Mouse (Mus musculus) heart, adult 2 months (tissue): Measurements from ENCODE around the gene Tubb5. TPM values are rescaled to one million over a fixed set of nuclear protein-coding genes. Genes with fewer than 3 reads are reported as not detected.
A peak's percentile ranks its signal among the peaks of the same experiment; 100 is the strongest.

Experiments used
- DNase-seq, 2 experiments: peaks; one replicate each; pipeline ENCODE4 v3.0.0; 2021
- H3K27ac ChIP-seq: fragments of 200-600 bp; 2 replicates; pipeline ENCODE4 v1.8.1; 2022
- H3K27me3 ChIP-seq: fragments of 200-500 bp; 2 replicates; pipeline ENCODE4 v1.6.1; 2012; ENCODE audit warnings: mild to moderate bottlenecking, low read length, inconsistent platforms, mixed read lengths; ENCODE audit not compliant: control insufficient read depth, insufficient read depth
- H3K36me3 ChIP-seq: fragments of 200-500 bp; 2 replicates; pipeline ENCODE4 v1.6.1; 2012; ENCODE audit warnings: low read length, inconsistent platforms; ENCODE audit not compliant: control insufficient read depth, insufficient read depth
- H3K4me1 ChIP-seq: fragments of 200-500 bp; 2 replicates; pipeline ENCODE4 v1.6.1; 2011; ENCODE audit warnings: low read length; ENCODE audit not compliant: control insufficient read depth, insufficient read depth
- H3K4me3 ChIP-seq: fragments of 200-600 bp; 2 replicates; pipeline ENCODE4 v1.8.1; 2022
- H3K79me2 ChIP-seq: fragments of 200-500 bp; replicated peaks from 2 replicates; pipeline ENCODE4 v1.6.1; 2012; ENCODE audit warnings: mild to moderate bottlenecking, inconsistent platforms, low read length, moderate library complexity, mixed read lengths; ENCODE audit not compliant: control insufficient read depth, insufficient read depth
- H3K9ac ChIP-seq: fragments of 200-500 bp; 2 replicates; pipeline ENCODE4 v1.6.1; 2012; ENCODE audit warnings: low read depth, mild to moderate bottlenecking, control low read depth, inconsistent platforms, low read length, mixed read lengths
- CTCF ChIP-seq: fragments of 200-600 bp; IDR thresholded peaks from 2 replicates; pipeline ENCODE4 v1.8.1; 2022; ENCODE audit warnings: antibody characterized with exemption, mild to moderate bottlenecking, moderate library complexity
- EP300 ChIP-seq: fragments of 200-500 bp; IDR thresholded peaks from 2 replicates; pipeline ENCODE4 v1.6.1; 2011; ENCODE audit warnings: low read depth, low read length, control low read depth; ENCODE audit not compliant: insufficient read depth
- POLR2A ChIP-seq: fragments of 200-500 bp; IDR thresholded peaks from 2 replicates; pipeline ENCODE4 v1.6.1; 2011; ENCODE audit warnings: mild to moderate bottlenecking, low read depth, low read length, control low read depth; ENCODE audit not compliant: insufficient read depth
- WGBS: fragments of 180-500 bp; shearing (Covaris S2); methylation state at CpG from one replicate; pipeline ENCODE4 v1.1.7; 2018; 5-methylcytosine and 5-hydroxymethylcytosine counted together
- intact Hi-C: fragments of 180-260 bp; cut with DNase I; formaldehyde crosslinking; loops from one replicate; pipeline ENCODE4 v1.15.1; 2025
- polyA plus RNA-seq: library from polyadenylated mRNA; depleted of rRNA; stranded (reverse); fragments of >200 nt; gene quantifications from 2 replicates; pipeline ENCODE4 v1.2.3, GENCODE M21; 2012
- total RNA-seq, 2 experiments: library from RNA; stranded (reverse); gene quantifications; 2 replicates each; pipeline ENCODE4 v1.2.3; 2021

Tubb5 gene
- total and polyA plus RNA-seq, 3 experiments, result 83.0 to 108 (median 90.1) TPM

- intact Hi-C loops, result no loop called here
- DNase-seq, result peak; percentile 39 to 43
- whole genome bisulfite sequencing, result 31% methylated on average over 6 of the region's 6 CpGs
- Histone ChIP-seq H3K4me3 (no peak overlapping the region), H3K79me2 (no peaks in the 10 kb centered on the region), H3K9ac (peak overlapping the region; percentile 47), H3K27ac (peak overlapping the region; percentile 94), H3K4me1 (peaks cover 37% of the 10 kb centered on the region), H3K27me3 (no peaks in the 10 kb centered on the region), H3K36me3 (peaks cover 11% of the 10 kb centered on the region)
- TF ChIP-seq POLR2A (no peak), EP300 (no peak), CTCF (no peak)
Observed at GRCm38 (mm10) chr17:35812736-35813135, 25.4 kb downstream of the Tubb5 start.

DNA sequence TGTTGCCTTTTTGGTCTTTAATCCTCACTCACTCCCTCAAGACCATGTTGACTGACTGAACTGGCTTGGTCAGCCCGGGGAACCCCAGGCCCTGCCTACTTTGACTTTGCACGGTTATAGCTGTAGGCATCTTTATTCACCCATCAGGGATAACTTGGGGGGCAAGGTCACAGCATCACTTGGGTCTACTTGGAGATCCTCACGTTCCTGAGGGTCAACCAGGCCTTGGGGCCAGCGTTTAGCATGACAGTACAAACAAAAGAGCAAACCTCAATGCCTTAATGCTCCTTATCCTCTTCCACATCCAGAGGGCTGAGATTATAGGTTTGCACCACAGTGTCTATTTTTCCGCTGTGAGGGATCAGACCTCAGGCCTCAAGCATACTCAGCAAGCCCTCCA, 25.8 kb downstream of the Tubb5 start:
- Histone ChIP-seq H3K4me1 (peaks cover 41% of the 10 kb centered on the region), H3K36me3 (peaks cover 11% of the 10 kb centered on the region), H3K9ac (no peak overlapping the region), H3K27me3 (no peaks in the 10 kb centered on the region), H3K27ac (peak overlapping the region; percentile 94), H3K79me2 (no peaks in the 10 kb centered on the region), H3K4me3 (no peak overlapping the region)
- intact Hi-C loops, result no loop called here
- WGBS, result 86% methylated on average over 5 of the region's 5 CpGs
- DNase-seq, result no peak
- TF ChIP-seq CTCF, result no peak
- TF ChIP-seq EP300, result no peak
- TF ChIP-seq POLR2A, result no peak

DNA sequence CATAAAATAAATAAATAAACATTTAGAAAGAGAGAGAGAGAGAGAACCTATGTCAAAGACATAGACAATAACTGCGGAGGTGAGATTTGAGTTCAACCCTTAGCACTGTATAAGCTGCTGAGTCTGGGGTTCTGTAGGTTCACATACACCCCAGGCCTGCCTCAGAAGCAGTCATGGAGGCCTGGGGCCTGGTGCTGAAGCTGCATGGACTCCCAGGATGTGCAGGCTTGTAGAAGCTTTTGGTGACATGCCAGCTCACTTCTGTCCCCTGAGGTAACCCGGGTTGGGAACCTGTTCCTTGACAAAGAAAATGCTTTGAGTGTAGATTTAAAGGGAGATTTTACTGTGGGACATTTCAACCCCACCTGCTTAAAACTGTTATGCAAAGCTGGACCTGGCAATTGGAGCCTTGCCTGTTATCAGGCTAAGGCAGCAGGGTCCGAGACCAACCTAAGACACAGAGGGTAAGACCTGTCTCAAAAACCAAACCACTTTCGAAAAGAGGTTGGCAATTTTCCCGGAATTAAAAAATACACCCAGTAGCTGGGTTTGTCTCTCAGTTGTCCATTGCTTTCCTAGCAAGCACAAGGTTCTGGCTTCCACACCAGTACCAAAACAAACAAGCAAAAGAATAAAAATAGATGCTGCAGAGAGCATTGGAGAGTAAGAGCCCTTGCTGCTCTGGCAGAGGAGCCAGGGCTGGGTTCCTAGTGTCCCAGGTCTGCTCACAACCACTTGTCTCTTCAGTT, 27.0 kb downstream of the Tubb5 start:
- H3K36me3 ChIP-seq, result peaks cover 11% of the 10 kb centered on the region
- no peaks in the 10 kb centered on the region for H3K27me3 ChIP-seq
- H3K9ac ChIP-seq, result no peak overlapping the region
- TF ChIP-seq EP300 (no peak), CTCF (no peak), POLR2A (no peak)
- WGBS, result 42% methylated on average over 5 of the region's 5 CpGs
- H3K27ac ChIP-seq, result peak overlapping the region; percentile 77
- H3K4me1 ChIP-seq, result peaks cover 43% of the 10 kb centered on the region
- DNase-seq, result peak in 1 of 2 experiments; percentile 38
- intact Hi-C loops, result no loop called here
- no peak overlapping the region for H3K4me3 ChIP-seq
- H3K79me2 ChIP-seq, result no peaks in the 10 kb centered on the region

DNA sequence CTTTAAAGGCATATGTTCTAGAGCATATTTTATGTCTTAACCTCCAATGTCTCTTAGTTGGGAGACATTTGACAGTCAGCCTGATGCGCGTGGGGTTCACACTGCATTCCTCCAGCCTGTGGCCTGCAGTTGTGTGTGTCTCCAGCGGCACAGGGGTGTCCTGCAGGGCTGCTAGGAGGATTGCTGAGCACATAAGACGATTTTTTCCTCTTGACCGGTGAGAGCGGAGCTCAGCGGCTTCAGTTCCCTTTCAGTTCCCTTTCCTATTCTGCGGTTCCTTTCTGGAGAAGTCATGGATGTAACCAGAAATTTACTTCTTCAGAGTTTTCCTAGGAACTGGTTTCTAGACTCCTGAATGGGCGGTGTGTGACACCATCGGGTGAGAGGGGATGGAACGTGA, 28.7 kb downstream of the Tubb5 start:
- intact Hi-C loops, result no loop called here
- Histone ChIP-seq H3K9ac (no peak overlapping the region), H3K4me3 (no peak overlapping the region), H3K27me3 (no peaks in the 10 kb centered on the region), H3K36me3 (peaks cover 4% of the 10 kb centered on the region), H3K79me2 (no peaks in the 10 kb centered on the region), H3K27ac (peak overlapping the region; percentile 88), H3K4me1 (peaks cover 36% of the 10 kb centered on the region)
- 87% methylated on average over 11 of the region's 11 CpGs for WGBS
- TF ChIP-seq POLR2A, result no peak
- no peak for TF ChIP-seq EP300
- no peak for TF ChIP-seq CTCF
- DNase-seq, result no peak

GRCm38 (mm10) chr17:35808073-35808472, 30.0 kb downstream of the Tubb5 start:
- TF ChIP-seq CTCF (no peak), POLR2A (peak; percentile 76; the same call in 1 of the 2 replicates), EP300 (peak; percentile 100)
- Histone ChIP-seq H3K36me3 (peaks cover 4% of the 10 kb centered on the region), H3K27ac (peak overlapping the region; percentile 88), H3K9ac (no peak overlapping the region; the same call in 1 of the 2 replicates), H3K4me1 (peaks cover 33% of the 10 kb centered on the region), H3K27me3 (no peaks in the 10 kb centered on the region), H3K79me2 (no peaks in the 10 kb centered on the region), H3K4me3 (no peak overlapping the region)
- intact Hi-C loops, result no loop called here
- WGBS, result 7% methylated on average over 9 of the region's 9 CpGs
- DNase-seq, result peak; percentile 70 to 85

DNA sequence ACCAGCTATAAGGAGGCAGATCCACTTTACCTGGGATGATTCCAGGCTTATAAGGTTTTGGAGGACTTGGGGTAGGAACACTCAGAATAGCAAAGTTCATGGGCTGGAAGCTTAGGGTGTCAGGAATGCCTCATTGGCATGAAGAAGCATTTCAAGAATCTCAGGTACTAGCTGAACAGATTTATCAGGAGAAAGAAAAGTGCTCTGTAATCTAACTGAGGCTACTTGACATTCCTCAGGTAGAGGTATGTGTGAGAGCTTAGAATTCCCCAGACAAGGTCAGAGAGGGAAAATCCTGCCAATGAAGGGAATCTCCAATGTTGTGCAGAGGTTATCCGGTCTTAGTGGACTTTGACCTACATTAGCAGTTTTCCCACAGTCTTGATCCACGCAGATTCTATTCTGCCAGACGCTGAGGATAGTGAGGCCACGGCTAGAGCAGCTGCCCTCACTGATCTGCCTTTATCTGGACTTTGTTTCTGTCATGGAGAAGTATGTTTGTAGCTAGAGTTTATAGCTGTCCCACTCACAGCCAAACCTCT, 34.2 kb downstream of the Tubb5 start:
- H3K4me3 ChIP-seq, result no peak overlapping the region
- no peaks in the 10 kb centered on the region for H3K27me3 ChIP-seq
- 35% methylated on average over 4 of the region's 4 CpGs for WGBS
- no peak overlapping the region for H3K9ac ChIP-seq
- TF ChIP-seq CTCF, result no peak
- no peak for TF ChIP-seq EP300
- no peak for TF ChIP-seq POLR2A
- no peak for DNase-seq
- no peaks in the 10 kb centered on the region for H3K79me2 ChIP-seq
- H3K27ac ChIP-seq, result peak overlapping the region; percentile 48
- H3K36me3 ChIP-seq, result peaks cover 2% of the 10 kb centered on the region
- peaks cover 17% of the 10 kb centered on the region for H3K4me1 ChIP-seq
- intact Hi-C loops, result no loop called here
